Mouse (Mus musculus) G1E (cell line): ENCODE measurements around the gene Msln.

Source experiments
- CTCF ChIP-seq: IDR thresholded peaks from 2 replicates; pipeline ENCODE4 v1.5.1; 2012; ENCODE audit warnings: low read depth, low read length, inconsistent platforms, mixed read lengths
- GATA1 ChIP-seq: IDR thresholded peaks from 2 replicates; pipeline ENCODE4 v1.6.1; 2012; ENCODE audit warnings: borderline replicate concordance, low read length, inconsistent platforms, mixed read lengths
- POLR2AphosphoS5 ChIP-seq: IDR thresholded peaks from 2 replicates; pipeline ENCODE4 v1.6.1; 2012; ENCODE audit warnings: low read depth, low read length, inconsistent platforms; ENCODE audit not compliant: insufficient replicate concordance
- TAL1 ChIP-seq: conservative IDR thresholded peaks from 2 replicates; pipeline ENCODE4 v1.6.1; 2012; ENCODE audit warnings: low read depth, low read length, inconsistent platforms, mixed read lengths

DNA sequence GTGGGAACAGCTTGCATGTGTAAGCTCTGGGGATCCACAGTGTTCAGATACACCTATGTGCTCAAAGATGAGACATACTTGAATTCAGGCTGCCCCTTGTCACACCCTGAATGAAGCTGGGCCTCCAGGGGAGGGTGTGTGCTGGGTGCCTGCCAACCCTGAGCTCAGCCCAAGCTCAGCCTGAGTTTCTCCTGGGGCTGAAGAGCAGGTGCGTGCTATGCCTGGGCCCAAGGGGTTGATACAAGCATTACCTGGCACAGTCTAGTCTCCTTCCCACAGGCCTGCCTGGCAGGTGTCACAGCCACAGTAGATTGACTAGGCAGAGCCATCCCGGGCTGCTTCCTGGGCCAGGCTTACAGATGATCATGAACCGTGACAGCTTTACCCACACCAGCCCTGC, 18.4 kb downstream of the Msln start, which contains the start of gene Mslnl:
- TF ChIP-seq CTCF (no peak), POLR2AphosphoS5 (no peak), TAL1 (no peak), GATA1 (no peak)
